Mouse (Mus musculus) liver, embryonic 16.5 days (tissue): ENCODE measurements around the gene Phf11d. TPM values are rescaled to one million over a fixed set of nuclear protein-coding genes. Genes with fewer than 3 reads are reported as not detected.
"Not testable (repeated sequence)": the region's sequence is repeated elsewhere in the genome, so short reads cannot be mapped to it uniquely, and the experiment has no call there.

Source experiments
- ATAC-seq: fragments of 200-750 bp; cut with Nextera tagmentation; 2 replicates; pipeline ENCODE4 v1.8.0; 2017; ENCODE audit warnings: low read depth, mild to moderate bottlenecking, moderate number of reproducible peaks, moderate library complexity
- H3K27ac ChIP-seq: fragments of 300-500 bp; sonication (generic); 2 replicates; pipeline ENCODE4 v1.5.1; 2014; ENCODE audit warnings: mild to moderate bottlenecking, low read length
- H3K27me3 ChIP-seq: fragments of 300-500 bp; sonication (generic); 2 replicates; pipeline ENCODE4 v1.6.1; 2014; ENCODE audit warnings: low read depth, low read length, mixed read lengths; ENCODE audit not compliant: control insufficient read depth, insufficient read depth
- H3K36me3 ChIP-seq: fragments of 300-500 bp; sonication (generic); 2 replicates; pipeline ENCODE4 v1.6.1; 2014; ENCODE audit warnings: mild to moderate bottlenecking; ENCODE audit not compliant: control insufficient read depth, insufficient read depth
- H3K4me1 ChIP-seq: fragments of 300-500 bp; sonication (generic); 2 replicates; pipeline ENCODE4 v1.6.1; 2014; ENCODE audit warnings: low read depth, low read length, mixed read lengths; ENCODE audit not compliant: control insufficient read depth
- H3K4me2 ChIP-seq: fragments of 300-500 bp; sonication (generic); 2 replicates; pipeline ENCODE4 v1.6.1; 2014; ENCODE audit warnings: low read depth, low read length, mixed read lengths
- H3K4me3 ChIP-seq: fragments of 300-500 bp; sonication (generic); 2 replicates; pipeline ENCODE4 v1.5.1; 2014; ENCODE audit warnings: low read depth, mild to moderate bottlenecking, low read length
- H3K9ac ChIP-seq: fragments of 300-500 bp; sonication (generic); 2 replicates; pipeline ENCODE4 v1.6.1; 2014; ENCODE audit warnings: low read depth, low read length
- H3K9me3 ChIP-seq: fragments of 300-500 bp; sonication (generic); replicated peaks from 2 replicates; pipeline ENCODE4 v1.6.1; 2016; ENCODE audit warnings: low read length; ENCODE audit not compliant: control insufficient read depth
- WGBS: fragments of 180-500 bp; shearing (Covaris S2); extraction: QIAGEN DNeasy Blood & Tissue Kit; methylation state at CpG from one replicate; pipeline ENCODE4 v1.1.7; 2014; ENCODE audit not compliant: insufficient replicate concordance; 5-methylcytosine and 5-hydroxymethylcytosine counted together
- polyA plus RNA-seq: library from polyadenylated mRNA; unstranded; fragments of >200 nt; fragmentation: Nextera tagmentation; extraction: Ambion mirVana; gene quantifications from 2 replicates; pipeline ENCODE4 v1.2.1, GENCODE M21; 2015

Gene Phf11d
- polyA plus RNA-seq, 1 experiment from 2014 or later, result 1.4 TPM

GRCm38 (mm10) chr14:59339541-59339940 lies 25.7 kb downstream of the Phf11d start:
- ATAC-seq, result no peak
- 60% methylated on average over 1 of the region's 1 CpGs for WGBS

DNA sequence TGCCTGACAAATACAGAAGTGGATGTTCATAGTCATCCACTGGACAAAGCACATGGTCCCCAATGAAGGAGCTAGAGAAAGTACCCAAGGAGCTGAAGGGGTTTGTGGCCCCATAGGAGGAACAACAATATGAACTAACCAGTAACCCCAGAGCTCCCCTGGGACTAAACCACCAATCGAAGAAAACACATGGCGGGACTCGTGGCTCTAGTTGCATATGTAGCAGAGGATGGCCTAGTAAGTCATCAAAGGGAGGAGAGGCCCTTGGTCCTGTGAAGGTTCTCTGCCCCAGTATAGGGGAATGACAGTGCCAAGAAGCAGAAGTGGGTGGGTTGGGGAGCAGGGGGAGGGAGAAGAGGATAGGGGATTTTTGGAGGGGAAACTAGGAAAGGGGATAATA lies 29.2 kb downstream of the Phf11d start:
- H3K36me3 ChIP-seq, H3K9ac ChIP-seq: not testable (repeated sequence)

More at GRCm38 (mm10) chr14:59339541-59339940, 25.7 kb downstream of the Phf11d start:
- no peak overlapping the region for H3K4me3 ChIP-seq
- H3K27ac ChIP-seq, result no peak overlapping the region
- no peaks in the 10 kb centered on the region for H3K4me1 ChIP-seq
- no peak overlapping the region for H3K9ac ChIP-seq
- no peaks in the 10 kb centered on the region for H3K36me3 ChIP-seq
- H3K27me3 ChIP-seq, result no peaks in the 10 kb centered on the region
- H3K9me3 ChIP-seq, result no peaks in the 10 kb centered on the region
- no peak overlapping the region for H3K4me2 ChIP-seq

GRCm38 (mm10) chr14:59330499-59330898 lies 34.8 kb downstream of the Phf11d start:
- ATAC-seq, H3K9ac ChIP-seq, H3K4me1 ChIP-seq, H3K36me3 ChIP-seq, H3K27me3 ChIP-seq, H3K4me3 ChIP-seq, H3K4me2 ChIP-seq, H3K27ac ChIP-seq, H3K9me3 ChIP-seq: not testable (repeated sequence)
- 46% methylated on average over 3 of the region's 3 CpGs for WGBS

More for the DNA sequence above, 29.2 kb downstream of the Phf11d start:
- not testable (repeated sequence) for H3K9me3 ChIP-seq, ATAC-seq, H3K4me1 ChIP-seq, H3K4me2 ChIP-seq, H3K4me3 ChIP-seq, H3K27ac ChIP-seq, H3K27me3 ChIP-seq
- WGBS, result 63% methylated on average over 3 of the region's 3 CpGs

DNA sequence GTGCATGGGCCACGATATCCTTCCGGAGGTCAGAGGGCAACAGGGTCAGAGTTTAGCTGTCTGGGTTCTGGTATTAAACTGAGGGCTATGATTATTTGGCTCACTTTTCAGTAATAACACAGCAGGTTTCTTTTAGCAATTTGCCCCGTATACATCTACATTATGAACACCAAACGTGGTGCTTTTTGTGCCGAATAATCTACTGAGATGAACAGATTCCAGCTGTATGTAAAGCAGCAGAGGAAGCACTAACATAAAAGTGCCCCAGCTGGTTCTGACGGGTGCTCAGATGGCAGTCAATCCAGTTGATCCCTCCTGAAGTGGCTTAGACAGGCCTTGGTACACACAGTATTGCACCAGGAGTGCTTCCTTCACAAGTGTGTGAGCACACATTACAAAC lies 45.3 kb downstream of the Phf11d start:
- 73% methylated on average over 6 of the region's 6 CpGs for WGBS

DNA sequence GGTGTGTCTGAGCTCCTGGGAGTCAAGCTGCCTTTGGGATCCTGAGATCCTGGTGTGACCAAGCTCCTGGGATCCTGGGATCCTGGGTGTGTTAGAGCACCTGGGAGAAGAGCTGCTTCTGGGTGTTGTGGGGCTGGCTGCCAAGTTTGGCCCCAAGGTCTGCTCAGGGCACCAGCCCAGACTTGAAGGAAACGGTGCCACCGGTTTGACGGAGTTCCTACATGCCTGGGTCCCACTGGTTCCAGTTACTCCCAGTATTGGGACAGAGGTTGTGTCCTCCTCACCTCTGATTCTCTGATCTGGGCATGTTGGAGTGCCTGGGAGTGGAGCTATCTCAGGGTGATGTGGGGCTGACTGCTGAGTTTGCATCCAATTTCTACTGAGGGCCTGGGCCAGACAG lies 46.2 kb downstream of the Phf11d start:
- not testable (repeated sequence) for H3K9ac ChIP-seq, H3K4me1 ChIP-seq, H3K27ac ChIP-seq, H3K9me3 ChIP-seq, H3K27me3 ChIP-seq, ATAC-seq, H3K4me3 ChIP-seq, H3K4me2 ChIP-seq, H3K36me3 ChIP-seq
- 88% methylated on average over 3 of the region's 3 CpGs for WGBS

More for the DNA sequence above, 45.3 kb downstream of the Phf11d start:
- H3K27me3 ChIP-seq, H3K9ac ChIP-seq, H3K27ac ChIP-seq, H3K9me3 ChIP-seq, H3K4me1 ChIP-seq, H3K4me3 ChIP-seq, H3K4me2 ChIP-seq, ATAC-seq, H3K36me3 ChIP-seq: not testable (repeated sequence)

Other genes starting within 250 kb of the Phf11d start
- gene 1700129C05Rik, start 222.6 kb downstream of the Phf11d start, polyA plus RNA-seq, result not detected in 2 replicates
- not detected in 2 replicates for gene Gm5142, start 186.7 kb downstream of the Phf11d start, polyA plus RNA-seq
- 21.7 and 25.2 TPM in 2 replicates for gene Rcbtb1, start 164.3 kb downstream of the Phf11d start, polyA plus RNA-seq
- 0.15 TPM in 1 of 2 replicates, not detected in the other for gene Gm6904, start 105.3 kb downstream of the Phf11d start, polyA plus RNA-seq
- gene Phf11a, start 67.9 kb downstream of the Phf11d start, polyA plus RNA-seq, result 0.15 and 0.22 TPM in 2 replicates
- gene Phf11b, start 24.1 kb downstream of the Phf11d start, polyA plus RNA-seq, result 0.97 and 1.1 TPM in 2 replicates
- gene Phf11c, start 29.9 kb upstream of the Phf11d start, polyA plus RNA-seq, result 0.37 and 0.44 TPM in 2 replicates
- gene Setdb2, start 75.4 kb upstream of the Phf11d start, polyA plus RNA-seq, result 6.0 and 6.6 TPM in 2 replicates
- 21.8 and 24.0 TPM in 2 replicates for gene Cab39l, start 75.5 kb upstream of the Phf11d start, polyA plus RNA-seq
- gene Cdadc1, start 232.5 kb upstream of the Phf11d start, polyA plus RNA-seq, result 16.2 and 16.7 TPM in 2 replicates